Mouse (Mus musculus) liver, postnatal 0 days (tissue): ENCODE results near the gene Rexo2. TPM values are rescaled to one million over a fixed set of nuclear protein-coding genes. Genes with fewer than 3 reads are reported as not detected.

ENCODE experiments used
- ATAC-seq: fragments of 200-750 bp; cut with Nextera tagmentation; 2 replicates; pipeline ENCODE4 v1.8.0; 2017; ENCODE audit warnings: mild to moderate bottlenecking, moderate library complexity
- DNase-seq: peaks from one replicate; pipeline ENCODE4 v3.0.0-alpha.2; 2016
- H3K27ac ChIP-seq: fragments of 300-500 bp; sonication (generic); 2 replicates; pipeline ENCODE4 v1.5.1; 2014; ENCODE audit warnings: antibody characterized with exemption, moderate library complexity, mild to moderate bottlenecking, low read depth
- H3K27me3 ChIP-seq: fragments of 300-500 bp; sonication (generic); 2 replicates; pipeline ENCODE4 v1.6.1; 2014; ENCODE audit warnings: low read length, control low read depth, mixed read lengths; ENCODE audit not compliant: insufficient read depth
- H3K36me3 ChIP-seq: fragments of 300-500 bp; sonication (generic); replicated peaks from 2 replicates; pipeline ENCODE4 v1.6.1; 2014; ENCODE audit warnings: mild to moderate bottlenecking, control low read depth, low read length, moderate library complexity, mixed read lengths; ENCODE audit not compliant: insufficient read depth
- H3K4me1 ChIP-seq: fragments of 300-500 bp; sonication (generic); 2 replicates; pipeline ENCODE4 v1.6.1; 2014; ENCODE audit warnings: antibody characterized with exemption, mild to moderate bottlenecking, control low read depth; ENCODE audit not compliant: insufficient read depth
- H3K4me2 ChIP-seq: fragments of 300-500 bp; sonication (generic); 2 replicates; pipeline ENCODE4 v1.6.1; 2014; ENCODE audit warnings: low read depth, mild to moderate bottlenecking, low read length, moderate library complexity, mixed read lengths
- H3K4me3 ChIP-seq: fragments of 300-500 bp; sonication (generic); 2 replicates; pipeline ENCODE4 v1.5.1; 2014; ENCODE audit warnings: low read depth, low read length
- H3K9ac ChIP-seq: fragments of 300-500 bp; sonication (generic); replicated peaks from 2 replicates; pipeline ENCODE4 v1.6.1; 2014; ENCODE audit warnings: mild to moderate bottlenecking, moderate library complexity
- H3K9me3 ChIP-seq: fragments of 300-500 bp; sonication (generic); 2 replicates; pipeline ENCODE4 v1.6.1; 2016; ENCODE audit warnings: mild to moderate bottlenecking, control low read depth, low read length, mixed read lengths
- CTCF ChIP-seq: sonication (generic); IDR thresholded peaks from 2 replicates; pipeline ENCODE4 v1.5.1; 2016; ENCODE audit warnings: antibody characterized with exemption, low read depth
- EP300 ChIP-seq: IDR thresholded peaks from 2 replicates; pipeline ENCODE4 v1.6.1; 2016; ENCODE audit warnings: antibody characterized with exemption, low read depth, mild to moderate bottlenecking
- WGBS: fragments of 180-500 bp; shearing (Covaris S2); extraction: QIAGEN DNeasy Blood & Tissue Kit; methylation state at CpG from one replicate; pipeline ENCODE4 v1.1.7; 2014; ENCODE audit not compliant: insufficient replicate concordance; 5-methylcytosine and 5-hydroxymethylcytosine counted together
- polyA plus RNA-seq: library from polyadenylated mRNA; unstranded; fragments of >200 nt; fragmentation: Nextera tagmentation; extraction: Ambion mirVana; gene quantifications from 2 replicates; pipeline ENCODE4 v1.2.1, GENCODE M21; 2015

Rexo2 gene
- polyA plus RNA-seq, 1 experiment from 2014 or later, result 65.9 TPM

GRCm38 (mm10) chr9:48515332-48515731 is 34.9 kb upstream of the Rexo2 start:
- DNase-seq (no peak), ATAC-seq (no peak)
- Histone ChIP-seq H3K9me3 (no peaks in the 10 kb centered on the region), H3K4me3 (no peak overlapping the region), H3K9ac (no peak overlapping the region), H3K36me3 (no peaks in the 10 kb centered on the region), H3K4me1 (no peaks in the 10 kb centered on the region), H3K27me3 (no peaks in the 10 kb centered on the region), H3K4me2 (no peak overlapping the region), H3K27ac (no peak overlapping the region)
- TF ChIP-seq CTCF (no peak), EP300 (no peak)
- 35% methylated on average over 1 of the region's 1 CpGs for WGBS

- TF ChIP-seq CTCF, result no peak
- no peak for TF ChIP-seq EP300
- 57% methylated on average over 5 of the region's 5 CpGs for WGBS
These were observed 29.7 kb upstream of the Rexo2 start for GRCm38 (mm10) chr9:48510134-48510533.

GRCm38 (mm10) chr9:48504741-48505365 is 24.4 kb upstream of the Rexo2 start:
- ATAC-seq, result no peak

More at GRCm38 (mm10) chr9:48510134-48510533, 29.7 kb upstream of the Rexo2 start:
- Histone ChIP-seq H3K36me3 (no peaks in the 10 kb centered on the region), H3K27me3 (no peaks in the 10 kb centered on the region), H3K4me1 (no peaks in the 10 kb centered on the region), H3K4me2 (no peak overlapping the region), H3K9ac (no peak overlapping the region), H3K4me3 (no peak overlapping the region), H3K27ac (no peak overlapping the region), H3K9me3 (no peaks in the 10 kb centered on the region)
- no peak for DNase-seq
- no peak for ATAC-seq

GRCm38 (mm10) chr9:48503001-48503400 is 22.6 kb upstream of the Rexo2 start:
- no peak overlapping the region for H3K4me2 ChIP-seq
- no peaks in the 10 kb centered on the region for H3K36me3 ChIP-seq
- no peaks in the 10 kb centered on the region for H3K9me3 ChIP-seq
- DNase-seq (no peak), ATAC-seq (no peak)
- H3K4me3 ChIP-seq, result no peak overlapping the region
- TF ChIP-seq CTCF (no peak), EP300 (no peak)
- no peaks in the 10 kb centered on the region for H3K4me1 ChIP-seq
- H3K9ac ChIP-seq, result no peak overlapping the region
- WGBS, result 63% methylated on average over 2 of the region's 2 CpGs
- no peaks in the 10 kb centered on the region for H3K27me3 ChIP-seq
- H3K27ac ChIP-seq, result no peak overlapping the region

More at GRCm38 (mm10) chr9:48504741-48505365, 24.4 kb upstream of the Rexo2 start:
- Histone ChIP-seq H3K4me2 (no peak overlapping the region), H3K9me3 (no peaks in the 10 kb centered on the region), H3K9ac (no peak overlapping the region), H3K4me1 (no peaks in the 10 kb centered on the region), H3K36me3 (no peaks in the 10 kb centered on the region), H3K27me3 (no peaks in the 10 kb centered on the region), H3K4me3 (no peak overlapping the region), H3K27ac (no peak overlapping the region)
- 66% methylated on average over 8 of the region's 8 CpGs for WGBS
- no peak for TF ChIP-seq EP300
- no peak for TF ChIP-seq CTCF
- no peak for DNase-seq

GRCm38 (mm10) chr9:48501192-48501591 is 20.8 kb upstream of the Rexo2 start:
- H3K9me3 ChIP-seq, result no peaks in the 10 kb centered on the region
- no peak for ATAC-seq
- no peak for DNase-seq
- no peaks in the 10 kb centered on the region for H3K27me3 ChIP-seq
- no peak overlapping the region for H3K9ac ChIP-seq
- no peak overlapping the region for H3K4me2 ChIP-seq
- no peak for TF ChIP-seq CTCF
- no peak for TF ChIP-seq EP300
- H3K36me3 ChIP-seq, result no peaks in the 10 kb centered on the region
- no peak overlapping the region for H3K27ac ChIP-seq
- 69% methylated on average over 7 of the region's 7 CpGs for WGBS
- peaks cover 1% of the 10 kb centered on the region for H3K4me1 ChIP-seq
- no peak overlapping the region for H3K4me3 ChIP-seq

- no peak for TF ChIP-seq EP300
- TF ChIP-seq CTCF, result no peak
- peak; percentile 56 for ATAC-seq
- 5% methylated on average over 33 of the region's 34 CpGs for WGBS
- peak overlapping the region; percentile 77 for H3K4me3 ChIP-seq
- peak overlapping the region; percentile 81 for H3K9ac ChIP-seq
- peaks cover 22% of the 10 kb centered on the region for H3K4me1 ChIP-seq
- no peaks in the 10 kb centered on the region for H3K27me3 ChIP-seq
- H3K36me3 ChIP-seq, result peaks cover 31% of the 10 kb centered on the region
- H3K4me2 ChIP-seq, result peak overlapping the region; percentile 84
- no peak for DNase-seq
- H3K27ac ChIP-seq, result peak overlapping the region; percentile 92
- no peaks in the 10 kb centered on the region for H3K9me3 ChIP-seq
These were observed 15.1 kb upstream of the Rexo2 start for GRCm38 (mm10) chr9:48495548-48495932.
